Mouse (Mus musculus): ENCODE results near the gene Srrm2.

DNA sequence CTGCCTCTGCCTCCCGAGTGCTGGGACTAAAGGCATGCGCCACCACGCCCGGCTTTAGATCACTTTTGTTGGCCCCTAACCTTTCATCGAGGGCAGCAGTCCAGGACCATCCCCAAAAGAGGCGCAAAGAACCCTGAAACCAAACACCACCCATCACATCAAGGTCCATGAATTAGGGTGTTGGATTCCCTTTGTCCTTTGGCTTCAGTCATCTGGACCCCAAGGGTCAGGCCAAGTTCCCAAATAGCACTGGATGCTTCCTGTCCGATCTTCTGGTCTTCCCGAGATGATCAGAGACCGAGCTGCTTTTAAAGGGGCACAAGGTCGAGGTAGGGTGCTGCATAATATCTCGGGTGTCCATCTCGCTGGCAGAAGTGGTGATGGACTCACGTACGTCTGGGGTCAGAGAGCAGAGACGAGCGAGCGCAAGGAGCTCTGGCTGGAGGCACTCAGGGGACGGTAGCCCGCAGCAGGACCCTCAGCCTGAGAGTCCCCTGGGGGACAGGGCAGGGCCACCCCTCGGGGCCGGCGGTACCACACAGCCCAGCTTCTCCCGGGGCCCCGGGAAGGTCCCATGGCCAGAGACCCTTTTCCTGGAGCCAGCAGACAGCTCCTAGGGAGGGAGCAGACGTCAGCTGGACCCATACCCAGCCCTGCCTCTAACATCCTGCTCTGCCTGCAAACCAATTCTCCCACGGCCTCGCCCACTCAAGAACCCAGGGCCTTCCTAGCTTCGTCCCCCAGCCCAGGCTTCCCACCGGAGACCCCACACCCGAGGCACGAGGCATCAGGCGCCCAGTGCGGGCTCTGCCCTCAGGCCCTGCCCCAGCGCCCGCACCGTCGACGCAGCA, 48.7 kb upstream of the Srrm2 start:
- TF ChIP-seq ZNF384 (IDR thresholded peaks at IDR 0.05; ENCODE audit: low read depth, low read length) (no peak), ZC3H11A (IDR thresholded peaks at IDR 0.05; ENCODE audit: borderline replicate concordance, low read depth, low read length) (no peak), CHD2 (IDR thresholded peaks at IDR 0.05; ENCODE audit: low read depth, low read length) (no peak), MAFK (IDR thresholded peaks at IDR 0.05; ENCODE audit: insufficient read depth, low read depth, low read length) (no peak), HCFC1 (IDR thresholded peaks at IDR 0.05; ENCODE audit: borderline replicate concordance, insufficient read depth, low read length) (no peak)
